ENCODE assay signal across 18 mouse cellular contexts in the genomic region with DNA sequence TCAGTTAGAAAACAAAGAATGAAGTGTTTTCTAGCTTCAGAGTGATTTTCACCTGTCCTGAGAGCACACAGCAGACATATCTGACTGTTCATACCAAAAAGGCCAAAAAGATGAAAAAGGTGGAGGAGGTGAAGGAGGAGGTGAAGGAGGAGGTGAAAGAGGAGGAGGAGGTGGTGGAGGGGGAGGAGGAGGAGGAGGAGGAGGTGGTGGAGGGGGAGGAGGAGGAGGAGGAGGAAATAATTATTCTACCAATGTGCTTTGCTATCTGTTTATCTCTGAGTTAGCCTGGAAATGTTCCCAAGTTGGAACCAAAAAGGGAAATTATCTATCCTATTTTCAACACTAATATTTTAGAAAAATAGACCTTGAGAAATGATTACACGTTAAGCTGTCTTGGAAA.
"Had no signal": no experiment of that assay in that cellular context is flagged by ENCODE, and none has a peak within 500 bp of the region (broad histone marks: within the 10 kb centered on the region; RNA-seq: fewer than 3 reads in every experiment).

No protein-coding gene starts in this region.

- H3K27ac ChIP-seq: midbrain, embryonic 10.5 days; midbrain, embryonic 12.5 days; midbrain, embryonic 15.5 days; neural tube, embryonic 13.5 days; neural tube, embryonic 15.5 days had no signal

- H3K36me3 ChIP-seq: midbrain, embryonic 10.5 days; midbrain, embryonic 12.5 days; midbrain, embryonic 15.5 days; neural tube, embryonic 13.5 days; neural tube, embryonic 15.5 days had no signal

- H3K4me1 ChIP-seq: midbrain, embryonic 10.5 days; midbrain, embryonic 12.5 days; midbrain, embryonic 15.5 days; neural tube, embryonic 13.5 days; neural tube, embryonic 15.5 days had no signal

- H3K9me3 ChIP-seq: midbrain, embryonic 10.5 days; midbrain, embryonic 12.5 days; midbrain, embryonic 15.5 days; neural tube, embryonic 13.5 days; neural tube, embryonic 15.5 days had no signal

- H3K27me3 ChIP-seq: midbrain, embryonic 12.5 days; midbrain, embryonic 15.5 days; neural tube, embryonic 13.5 days; neural tube, embryonic 15.5 days had no signal

- H3K4me2 ChIP-seq: lung, embryonic 14.5 days; midbrain, embryonic 12.5 days; midbrain, embryonic 15.5 days; neural tube, embryonic 13.5 days; neural tube, embryonic 15.5 days had no signal

- H3K9ac ChIP-seq: lung, embryonic 14.5 days; midbrain, embryonic 12.5 days; midbrain, embryonic 15.5 days; neural tube, embryonic 13.5 days; neural tube, embryonic 15.5 days had no signal

- DNase-seq: lung, adult 18-20 months; lung, postnatal 10 days; lung, postnatal 4 days; retina, postnatal 1 day; right cerebral cortex, adult 18-20 months; right cerebral cortex, postnatal 25 days; right cerebral cortex, postnatal 4 days; spleen, adult 18-20 months; thymus, adult 18-20 months; thymus, postnatal 14 days; thymus, postnatal 36 days had no signal

- H3K4me3 ChIP-seq: midbrain, embryonic 10.5 days; midbrain, embryonic 12.5 days; midbrain, embryonic 15.5 days; myocyte; neural tube, embryonic 13.5 days; neural tube, embryonic 15.5 days had no signal
